Mouse (Mus musculus) cortical plate, adult 2 months (tissue): ENCODE data around the gene Pde10a.

Source experiments
- CTCF ChIP-seq: fragments of 200-500 bp; IDR thresholded peaks from 2 replicates; pipeline ENCODE4 v1.5.1; 2011; ENCODE audit warnings: mild to moderate bottlenecking, control low read depth, low read length; ENCODE audit not compliant: insufficient read depth; ENCODE audit errors: extremely low read depth
- POLR2A ChIP-seq: fragments of 200-500 bp; IDR thresholded peaks from 2 replicates; pipeline ENCODE4 v1.6.1; 2011; ENCODE audit warnings: mild to moderate bottlenecking, low read length, control low read depth; ENCODE audit not compliant: insufficient read depth; ENCODE audit errors: extremely low read depth

- no peak for TF ChIP-seq CTCF
- no peak for TF ChIP-seq POLR2A
Observed at GRCm38 (mm10) chr17:8864638-8865497, 339.7 kb downstream of the Pde10a start.
